Mouse (Mus musculus): ENCODE data around the gene Rwdd4a.

DNA sequence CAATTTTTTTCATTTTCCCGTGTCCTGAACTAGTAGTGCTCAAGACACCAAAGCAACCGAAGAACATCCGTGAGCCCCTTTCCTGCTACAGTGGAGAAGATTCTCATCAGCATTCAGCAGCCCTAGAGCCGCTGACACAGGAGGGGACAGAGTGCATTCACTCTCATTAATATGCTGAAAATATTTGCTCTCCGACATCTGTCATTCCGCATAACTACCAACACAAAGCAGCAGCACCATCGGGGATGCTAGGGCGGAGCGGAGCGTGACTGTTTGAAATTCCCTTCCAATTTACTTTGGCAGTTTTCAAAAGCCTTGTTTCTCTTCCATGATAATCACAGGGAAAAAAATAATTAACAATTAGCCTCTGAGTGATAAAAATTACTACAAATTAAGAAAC, 56.9 kb downstream of the Rwdd4a start:
- TF ChIP-seq HCFC1 (IDR thresholded peaks at IDR 0.05; ENCODE audit: low read depth, low read length) (no peak), USF1 (IDR thresholded peaks at IDR 0.05; ENCODE audit: low read depth, low read length) (no peak), MXI1 (IDR thresholded peaks at IDR 0.05; ENCODE audit: low read depth, low read length) (no peak), TBP (IDR thresholded peaks at IDR 0.05; ENCODE audit: low read depth, low read length) (no peak), POLR2A (IDR thresholded peaks at IDR 0.05; ENCODE audit: control insufficient read depth in 1 of 2, insufficient read depth in 1 of 2, low read depth in 1 of 2, low read length in 2 of 2, poor library complexity in 1 of 2) (no peak), GATA1 (IDR thresholded peaks at IDR 0.05; ENCODE audit: low read depth, low read length) (no peak), MEF2A (IDR thresholded peaks at IDR 0.05; ENCODE audit: extremely low read depth, insufficient replicate concordance, low read depth, low read length, poor library complexity, severe bottlenecking) (no peak), CTCF (IDR thresholded peaks at IDR 0.05 in 2 of 3, conservative IDR thresholded peaks at IDR 0.05 in 1 of 3; ENCODE audit: control insufficient read depth in 1 of 3, insufficient read depth in 1 of 3, low read depth in 2 of 3, low read length in 3 of 3, poor library complexity in 1 of 3, severe bottlenecking in 1 of 3) (no peak), UBTF (IDR thresholded peaks at IDR 0.05; ENCODE audit: borderline replicate concordance, insufficient read depth, low read depth, low read length) (no peak), EP300 (IDR thresholded peaks at IDR 0.05; ENCODE audit: low read depth in 1 of 2, low read length in 2 of 2) (no peak)

All from MEL (cell line).